Mouse (Mus musculus): ENCODE measurements at regions not wholly inside any gene's neighbourhood (a gene's known extent, or its start where the extent isn't known, plus 50 kb on each side); places are given as distances from the start of the nearest gene placed in this dataset.

DNA sequence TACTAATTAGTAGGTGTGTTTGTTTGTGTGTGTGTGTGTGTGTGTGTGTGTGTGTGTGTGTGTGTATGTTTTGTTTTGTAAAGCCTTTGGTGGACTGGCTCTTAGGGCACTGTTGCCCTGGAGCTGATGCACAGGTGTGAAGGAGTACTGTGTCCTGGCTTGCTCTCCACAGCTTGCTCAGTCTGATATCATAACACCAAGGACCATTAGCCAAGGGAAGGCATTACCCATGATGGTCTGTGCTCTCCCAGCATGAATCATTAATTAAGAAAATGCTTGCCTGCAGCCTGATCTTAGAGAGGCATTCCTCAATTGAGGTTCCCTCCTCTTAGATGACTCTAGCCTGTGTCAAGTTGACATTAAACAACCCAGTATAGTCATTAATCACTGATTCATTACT is 54.7 kb downstream of the Spry2 start:
- no peaks in the 10 kb centered on the region for H3K36me3 ChIP-seq (replicated peaks)
- no peak overlapping the region for H3K4me3 ChIP-seq (ENCODE audit: low read depth, low read length)
- no peaks in the 10 kb centered on the region for H3K27me3 ChIP-seq (ENCODE audit: insufficient read depth, low read length)
- H3K4me1 ChIP-seq (ENCODE audit: insufficient read depth, low read depth, low read length): no peaks in the 10 kb centered on the region
- H3K9me3 ChIP-seq (replicated peaks): peaks cover 26% of the 10 kb centered on the region
- TF ChIP-seq GATA1 (IDR thresholded peaks at IDR 0.05; ENCODE audit: borderline replicate concordance, low read length) (no peak), CTCF (IDR thresholded peaks at IDR 0.05; ENCODE audit: low read depth, low read length) (no peak), GATA2 (IDR thresholded peaks at IDR 0.05; ENCODE audit: borderline replicate concordance, low read depth, low read length) (no peak), TAL1 (conservative IDR thresholded peaks at IDR 0.05; ENCODE audit: low read depth, low read length) (no peak), POLR2AphosphoS5 (IDR thresholded peaks at IDR 0.05; ENCODE audit: insufficient replicate concordance, low read depth, low read length) (no peak)
- DNase-seq (ENCODE audit: low spot score): no peak
- ATAC-seq (ENCODE audit: extremely low read depth, insufficient number of reproducible peaks, low FRiP score, poor library complexity, severe bottlenecking): no peak

- DNase-seq (ENCODE audit: low spot score): no peak
Measured at GRCm38 (mm10) chr14:105837533-105837932, 59.1 kb downstream of the Spry2 start.

GRCm38 (mm10) chr14:105830701-105831100 is 65.9 kb downstream of the Spry2 start:
- H3K9me3 ChIP-seq (replicated peaks): peaks cover 26% of the 10 kb centered on the region
- no peaks in the 10 kb centered on the region for H3K36me3 ChIP-seq (replicated peaks)
- TF ChIP-seq GATA1 (IDR thresholded peaks at IDR 0.05; ENCODE audit: borderline replicate concordance, low read length): no peak
- no peak for TF ChIP-seq GATA2 (IDR thresholded peaks at IDR 0.05; ENCODE audit: borderline replicate concordance, low read depth, low read length)
- no peak for TF ChIP-seq POLR2AphosphoS5 (IDR thresholded peaks at IDR 0.05; ENCODE audit: insufficient replicate concordance, low read depth, low read length)
- no peak for TF ChIP-seq CTCF (IDR thresholded peaks at IDR 0.05; ENCODE audit: low read depth, low read length)
- TF ChIP-seq TAL1 (conservative IDR thresholded peaks at IDR 0.05; ENCODE audit: low read depth, low read length): no peak
- no peak for DNase-seq (ENCODE audit: low spot score)
- no peaks in the 10 kb centered on the region for H3K27me3 ChIP-seq (ENCODE audit: insufficient read depth, low read length)
- H3K4me3 ChIP-seq (ENCODE audit: low read depth, low read length): no peak overlapping the region
- no peak for ATAC-seq (ENCODE audit: extremely low read depth, insufficient number of reproducible peaks, low FRiP score, poor library complexity, severe bottlenecking)
- H3K4me1 ChIP-seq (ENCODE audit: insufficient read depth, low read depth, low read length): no peaks in the 10 kb centered on the region

More at GRCm38 (mm10) chr14:105837533-105837932, 59.1 kb downstream of the Spry2 start:
- Histone ChIP-seq H3K27me3 (ENCODE audit: insufficient read depth, low read length) (no peaks in the 10 kb centered on the region), H3K4me1 (ENCODE audit: insufficient read depth, low read depth, low read length) (no peaks in the 10 kb centered on the region), H3K4me3 (ENCODE audit: low read depth, low read length) (no peak overlapping the region), H3K9me3 (replicated peaks) (peaks cover 15% of the 10 kb centered on the region), H3K36me3 (replicated peaks) (no peaks in the 10 kb centered on the region)
- no peak for TF ChIP-seq TAL1 (conservative IDR thresholded peaks at IDR 0.05; ENCODE audit: low read depth, low read length)
- no peak for TF ChIP-seq POLR2AphosphoS5 (IDR thresholded peaks at IDR 0.05; ENCODE audit: insufficient replicate concordance, low read depth, low read length)
- no peak for TF ChIP-seq CTCF (IDR thresholded peaks at IDR 0.05; ENCODE audit: low read depth, low read length)
- no peak for TF ChIP-seq GATA1 (IDR thresholded peaks at IDR 0.05; ENCODE audit: borderline replicate concordance, low read length)
- TF ChIP-seq GATA2 (IDR thresholded peaks at IDR 0.05; ENCODE audit: borderline replicate concordance, low read depth, low read length): no peak
- ATAC-seq (ENCODE audit: extremely low read depth, insufficient number of reproducible peaks, low FRiP score, poor library complexity, severe bottlenecking): no peak

DNA sequence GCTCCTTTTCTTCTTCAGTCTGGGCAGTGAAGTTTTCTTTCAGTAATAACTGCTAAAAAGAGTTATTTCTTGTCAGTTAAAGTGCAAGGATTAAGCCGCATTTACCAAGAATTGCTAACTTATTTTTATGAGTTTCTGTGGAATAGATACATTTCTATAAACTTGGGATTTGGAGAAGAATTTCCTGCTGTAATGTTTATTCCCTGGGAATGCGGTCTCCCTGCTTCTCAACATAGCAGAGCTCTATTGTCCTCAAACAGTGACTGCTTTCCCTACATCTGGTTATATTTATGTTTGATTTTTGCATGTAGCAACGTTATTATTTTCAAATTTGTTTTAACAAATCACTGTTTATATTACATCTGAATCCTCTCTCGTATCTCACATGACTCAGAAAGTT is 66.3 kb downstream of the Spry2 start:
- Histone ChIP-seq H3K4me1 (ENCODE audit: insufficient read depth, low read depth, low read length) (no peaks in the 10 kb centered on the region), H3K27me3 (ENCODE audit: insufficient read depth, low read length) (no peaks in the 10 kb centered on the region), H3K4me3 (ENCODE audit: low read depth, low read length) (no peak overlapping the region), H3K9me3 (replicated peaks) (peaks cover 29% of the 10 kb centered on the region), H3K36me3 (replicated peaks) (no peaks in the 10 kb centered on the region)
- ATAC-seq (ENCODE audit: extremely low read depth, insufficient number of reproducible peaks, low FRiP score, poor library complexity, severe bottlenecking) (no peak), DNase-seq (ENCODE audit: low spot score) (no peak)
- TF ChIP-seq CTCF (IDR thresholded peaks at IDR 0.05; ENCODE audit: low read depth, low read length) (no peak), GATA1 (IDR thresholded peaks at IDR 0.05; ENCODE audit: borderline replicate concordance, low read length) (no peak), POLR2AphosphoS5 (IDR thresholded peaks at IDR 0.05; ENCODE audit: insufficient replicate concordance, low read depth, low read length) (no peak), GATA2 (IDR thresholded peaks at IDR 0.05; ENCODE audit: borderline replicate concordance, low read depth, low read length) (no peak), TAL1 (conservative IDR thresholded peaks at IDR 0.05; ENCODE audit: low read depth, low read length) (no peak)

- no peak overlapping the region for H3K4me3 ChIP-seq (ENCODE audit: low read depth, low read length)
- ATAC-seq (ENCODE audit: extremely low read depth, insufficient number of reproducible peaks, low FRiP score, poor library complexity, severe bottlenecking) (no peak), DNase-seq (ENCODE audit: low spot score) (no peak)
- no peak for TF ChIP-seq TAL1 (conservative IDR thresholded peaks at IDR 0.05; ENCODE audit: low read depth, low read length)
- TF ChIP-seq POLR2AphosphoS5 (IDR thresholded peaks at IDR 0.05; ENCODE audit: insufficient replicate concordance, low read depth, low read length): no peak
- TF ChIP-seq GATA1 (IDR thresholded peaks at IDR 0.05; ENCODE audit: borderline replicate concordance, low read length): no peak
- no peak for TF ChIP-seq GATA2 (IDR thresholded peaks at IDR 0.05; ENCODE audit: borderline replicate concordance, low read depth, low read length)
- no peak for TF ChIP-seq CTCF (IDR thresholded peaks at IDR 0.05; ENCODE audit: low read depth, low read length)
- H3K9me3 ChIP-seq (replicated peaks): peaks cover 47% of the 10 kb centered on the region
- no peaks in the 10 kb centered on the region for H3K36me3 ChIP-seq (replicated peaks)
- H3K4me1 ChIP-seq (ENCODE audit: insufficient read depth, low read depth, low read length): no peaks in the 10 kb centered on the region
- H3K27me3 ChIP-seq (ENCODE audit: insufficient read depth, low read length): no peaks in the 10 kb centered on the region
Measured at GRCm38 (mm10) chr14:105823129-105823528, 73.5 kb downstream of the Spry2 start.

DNA sequence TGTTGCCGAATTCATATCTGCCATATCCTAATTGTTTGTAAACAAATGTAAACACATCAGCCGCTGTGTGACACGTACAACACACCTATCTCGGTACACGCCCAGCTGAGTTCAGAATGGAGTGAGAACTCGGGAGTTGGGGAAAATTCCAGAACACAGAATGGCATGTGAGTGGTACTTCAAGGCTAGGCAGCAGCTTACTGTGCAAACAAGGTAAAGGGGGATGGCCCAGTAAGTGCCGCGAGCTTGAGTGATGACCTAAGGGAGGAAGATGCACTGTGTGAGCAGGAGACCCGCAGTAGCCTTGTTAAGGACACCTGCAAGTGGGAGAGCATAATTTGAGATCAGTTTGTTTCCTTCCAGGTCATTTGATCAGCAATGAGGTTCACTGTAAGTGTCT is 74.0 kb downstream of the Spry2 start:
- Histone ChIP-seq H3K36me3 (replicated peaks) (no peaks in the 10 kb centered on the region), H3K9me3 (replicated peaks) (peaks cover 52% of the 10 kb centered on the region), H3K4me3 (ENCODE audit: low read depth, low read length) (no peak overlapping the region), H3K4me1 (ENCODE audit: insufficient read depth, low read depth, low read length) (no peaks in the 10 kb centered on the region), H3K27me3 (ENCODE audit: insufficient read depth, low read length) (no peaks in the 10 kb centered on the region)
- ATAC-seq (ENCODE audit: extremely low read depth, insufficient number of reproducible peaks, low FRiP score, poor library complexity, severe bottlenecking) (no peak), DNase-seq (ENCODE audit: low spot score) (no peak)
- TF ChIP-seq GATA1 (IDR thresholded peaks at IDR 0.05; ENCODE audit: borderline replicate concordance, low read length) (no peak), GATA2 (IDR thresholded peaks at IDR 0.05; ENCODE audit: borderline replicate concordance, low read depth, low read length) (no peak), POLR2AphosphoS5 (IDR thresholded peaks at IDR 0.05; ENCODE audit: insufficient replicate concordance, low read depth, low read length) (no peak), CTCF (IDR thresholded peaks at IDR 0.05; ENCODE audit: low read depth, low read length) (no peak), TAL1 (conservative IDR thresholded peaks at IDR 0.05; ENCODE audit: low read depth, low read length) (no peak)
